Mouse (Mus musculus): Measurements from ENCODE around the gene Trim44.

DNA sequence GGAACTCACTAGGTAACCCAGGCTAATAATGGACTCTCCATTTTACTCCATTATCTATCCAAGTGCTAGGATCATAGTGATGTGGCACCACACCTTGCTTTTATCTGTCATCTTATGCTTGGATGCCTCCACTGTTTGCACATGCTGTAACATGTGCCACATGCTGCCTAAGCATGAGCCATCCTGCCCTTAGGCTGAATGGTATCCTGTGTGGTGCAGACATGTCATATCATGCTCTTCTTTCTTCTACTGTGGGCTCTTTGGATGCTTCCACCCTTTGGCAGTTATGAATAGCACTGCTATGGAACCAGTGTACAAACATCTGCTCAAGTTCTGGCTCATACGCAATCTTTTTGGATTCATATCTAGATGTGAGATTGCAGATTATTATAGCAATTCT is 26.3 kb upstream of the Trim44 start:
- no peak for TF ChIP-seq CTCF (IDR thresholded peaks at IDR 0.05; ENCODE audit: borderline replicate concordance, insufficient read depth, low read length)
- TF ChIP-seq POLR2A (IDR thresholded peaks at IDR 0.05; ENCODE audit: low read depth, low read length): no peak
